Mouse (Mus musculus) right cerebral cortex, postnatal 14 days (tissue): Measurements from ENCODE around the gene Zfp362.
A peak's percentile ranks its signal among the peaks of the same experiment; 100 is the strongest.

ENCODE experiments used
- DNase-seq: peaks from one replicate; pipeline ENCODE4 v3.0.0; 2022

The Zfp362 gene

GRCm38 (mm10) chr4:128806043-128806826 is at the start of gene Zfp362:
TSS of gene Zfp362 (minus strand) at chr4:128806045.
- peak; percentile 63 for DNase-seq

- no peak for DNase-seq
Measured at GRCm38 (mm10) chr4:128855613-128856040, 49.8 kb upstream of the Zfp362 start.

GRCm38 (mm10) chr4:128853117-128853516 is 47.3 kb upstream of the Zfp362 start:
- DNase-seq, result no peak

GRCm38 (mm10) chr4:128852266-128852887 is 46.5 kb upstream of the Zfp362 start:
- DNase-seq, result no peak

- DNase-seq, result no peak
Measured at GRCm38 (mm10) chr4:128849686-128850085, 43.8 kb upstream of the Zfp362 start.

GRCm38 (mm10) chr4:128848961-128849360 is 43.1 kb upstream of the Zfp362 start:
- no peak for DNase-seq

- no peak for DNase-seq
Measured at GRCm38 (mm10) chr4:128845367-128845973, 39.6 kb upstream of the Zfp362 start.

- no peak for DNase-seq
Measured at GRCm38 (mm10) chr4:128844566-128844965, 38.7 kb upstream of the Zfp362 start.

- no peak for DNase-seq
Measured at GRCm38 (mm10) chr4:128841259-128841658, 35.4 kb upstream of the Zfp362 start.

GRCm38 (mm10) chr4:128839811-128840738 is 34.2 kb upstream of the Zfp362 start:
- peak; percentile 29 for DNase-seq

- DNase-seq, result no peak
Measured at GRCm38 (mm10) chr4:128838202-128838601, 32.4 kb upstream of the Zfp362 start.

GRCm38 (mm10) chr4:128824131-128824530 is 18.3 kb upstream of the Zfp362 start:
- DNase-seq, result no peak

- DNase-seq, result no peak
Measured at GRCm38 (mm10) chr4:128820568-128820967, 14.7 kb upstream of the Zfp362 start.

GRCm38 (mm10) chr4:128817011-128817410 is 11.2 kb upstream of the Zfp362 start:
- DNase-seq, result no peak

GRCm38 (mm10) chr4:128811382-128812056 is 5.7 kb upstream of the Zfp362 start:
- DNase-seq, result peak; percentile 74

GRCm38 (mm10) chr4:128806827-128807179 is 958 bp upstream of the Zfp362 start:
- no peak for DNase-seq

GRCm38 (mm10) chr4:128805150-128806042 is 449 bp downstream of the Zfp362 start:
- DNase-seq, result no peak

- DNase-seq, result no peak
Measured at GRCm38 (mm10) chr4:128804426-128805149, 1.3 kb downstream of the Zfp362 start.

GRCm38 (mm10) chr4:128803569-128803968 is 2.3 kb downstream of the Zfp362 start:
- DNase-seq, result no peak

GRCm38 (mm10) chr4:128801675-128802465 is 4.0 kb downstream of the Zfp362 start:
- no peak for DNase-seq
